Comparison of ENCODE assay signal across 38 mouse cellular contexts in genomic region chr7:127980606-127981005, GRCm38 (mm10). TPM values are rescaled to one million over a fixed set of nuclear protein-coding genes. Genes with fewer than 3 reads are reported as not detected.
"Had no signal": no experiment of that assay in that cellular context is flagged by ENCODE, and none has a peak within 500 bp of the region (broad histone marks: within the 10 kb centered on the region; RNA-seq: fewer than 3 reads in every experiment).

No protein-coding gene starts in this region.

- H3K27me3 ChIP-seq: heart, embryonic 12.5 days; heart, embryonic 13.5 days; heart, embryonic 15.5 days; hindbrain, embryonic 12.5 days; hindbrain, embryonic 13.5 days; hindbrain, embryonic 15.5 days; intestine, embryonic 15.5 days; kidney, embryonic 15.5 days had no signal

- H3K9ac ChIP-seq: heart, embryonic 12.5 days; heart, embryonic 13.5 days; heart, embryonic 15.5 days; hindbrain, embryonic 12.5 days; hindbrain, embryonic 13.5 days; hindbrain, embryonic 14.5 days; hindbrain, embryonic 15.5 days; intestine, embryonic 15.5 days; kidney, embryonic 15.5 days had no signal

- ATAC-seq: hindbrain, embryonic 16.5 days; inflammation-experienced regulatory T-cells, adult 6 months; intestine, embryonic 15.5 days; intestine, embryonic 16.5 days; intestine, postnatal 0 days had no signal

- H3K9me3 ChIP-seq: heart, embryonic 12.5 days; heart, embryonic 13.5 days; heart, embryonic 15.5 days; hindbrain, embryonic 10.5 days; hindbrain, embryonic 12.5 days; hindbrain, embryonic 13.5 days; hindbrain, embryonic 15.5 days; intestine, embryonic 15.5 days; kidney, embryonic 15.5 days had no signal

- H3K4me2 ChIP-seq: heart, embryonic 11.5 days; heart, embryonic 12.5 days; heart, embryonic 13.5 days; heart, embryonic 15.5 days; hindbrain, embryonic 12.5 days; hindbrain, embryonic 13.5 days; hindbrain, embryonic 14.5 days; hindbrain, embryonic 15.5 days; intestine, embryonic 15.5 days; kidney, embryonic 15.5 days had no signal

- H3K4me3 ChIP-seq: heart, embryonic 12.5 days; heart, embryonic 13.5 days; heart, embryonic 15.5 days; hindbrain, embryonic 10.5 days; hindbrain, embryonic 12.5 days; hindbrain, embryonic 13.5 days; hindbrain, embryonic 15.5 days; intestine, embryonic 15.5 days; kidney, embryonic 15.5 days; layer of hippocampus, adult 2 months; left cerebral cortex, adult 2 months had no signal

- H3K4me1 ChIP-seq: heart, embryonic 12.5 days; heart, embryonic 13.5 days; heart, embryonic 15.5 days; hindbrain, embryonic 10.5 days; hindbrain, embryonic 12.5 days; hindbrain, embryonic 13.5 days; hindbrain, embryonic 15.5 days; intestine, embryonic 15.5 days; kidney, embryonic 15.5 days had no signal

- H3K27ac ChIP-seq: heart, embryonic 13.5 days; heart, embryonic 15.5 days; hindbrain, embryonic 10.5 days; hindbrain, embryonic 12.5 days; hindbrain, embryonic 13.5 days; hindbrain, embryonic 14.5 days; hindbrain, embryonic 15.5 days; intestine, embryonic 15.5 days; kidney, embryonic 15.5 days; kidney, postnatal 0 days; layer of hippocampus, adult 2 months; left cerebral cortex, adult 2 months had no signal

- DNase-seq: heart, postnatal 10 days; heart, postnatal 14 days; heart, postnatal 36 days; kidney, adult 11 months; kidney, adult 18-20 months; kidney, adult 2 months; kidney, adult 8-10 months; kidney, adult 9 months; kidney, postnatal 10 days; kidney, postnatal 14 days; kidney, postnatal 25 days; kidney, postnatal 36 days; kidney, postnatal 4 days; layer of hippocampus, adult 9-11 months; layer of hippocampus, postnatal 36 days had no signal

RNA-seq across cellular contexts. Expression of gene Trim72, which starts 23.1 kb away (rescaled TPM):
- total RNA-seq: hematopoietic stem cell, adult 5-6 weeks had no signal
- polyA plus RNA-seq: hindbrain, embryonic 10.5 days; hindbrain, embryonic 11.5 days; hindbrain, embryonic 14.5 days; hindbrain, embryonic 15.5 days; hindbrain, embryonic 16.5 days; inflammation-experienced regulatory T-cells, adult 6 months; kidney, embryonic 14.5 days had no signal

RNA-seq across cellular contexts. Expression of gene Prss8, which starts 50.7 kb away (rescaled TPM):
- total RNA-seq: heart, adult 8-10 months; heart, postnatal 10 days; heart, postnatal 25 days; heart, postnatal 36 days; hematopoietic stem cell, adult 5-6 weeks had no signal
- polyA plus RNA-seq: inflammation-experienced regulatory T-cells, adult 6 months had no signal
